Mouse (Mus musculus): ENCODE results near the gene Olfr459.

The Olfr459 gene

GRCm38 (mm10) chr6:41775077-41775476 is at the start of gene Olfr459:
Gene Olfr459 (minus strand): TSS chr6:41775177.
- no peak for DNase-seq

DNA sequence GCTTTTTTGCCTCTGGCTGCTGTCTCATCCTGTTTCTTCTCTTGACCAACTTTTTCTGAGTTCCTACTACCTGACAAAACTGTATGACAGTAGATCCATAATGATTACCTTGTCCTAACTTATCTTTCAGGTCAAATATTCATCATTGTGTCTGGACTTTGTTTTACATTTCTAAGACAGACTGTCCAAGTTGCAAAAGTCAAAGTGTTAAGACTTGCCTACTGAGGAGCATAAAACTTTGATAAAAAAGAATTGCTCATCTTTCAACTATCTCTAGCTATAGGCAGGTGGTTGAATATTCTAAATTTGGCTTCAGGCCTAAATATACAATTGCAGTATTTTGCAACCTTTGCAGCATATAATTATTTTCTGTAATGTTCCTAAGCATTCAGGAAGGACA is 49.1 kb upstream of the Olfr459 start:
- DNase-seq = no peak

DNA sequence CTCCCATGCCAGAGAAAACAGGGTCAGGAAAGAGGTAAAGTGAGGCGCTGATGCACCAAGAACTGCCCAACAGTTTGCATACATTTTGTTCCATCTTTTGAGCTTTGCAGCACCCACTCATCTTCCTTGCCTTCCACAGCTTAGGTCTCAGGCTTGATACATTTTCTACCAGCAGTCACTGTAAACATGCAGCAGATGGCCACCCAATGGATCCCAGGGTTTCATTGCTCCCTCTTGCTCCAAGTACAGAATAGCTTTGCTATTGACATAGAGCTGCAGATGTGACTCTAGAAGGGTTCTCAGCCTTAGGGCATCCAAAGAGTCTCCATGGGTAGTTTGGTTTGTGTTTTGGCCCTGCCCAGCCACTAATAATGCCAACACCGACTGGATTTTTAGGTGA is 11.7 kb upstream of the Olfr459 start:
- no peak for DNase-seq

DNA sequence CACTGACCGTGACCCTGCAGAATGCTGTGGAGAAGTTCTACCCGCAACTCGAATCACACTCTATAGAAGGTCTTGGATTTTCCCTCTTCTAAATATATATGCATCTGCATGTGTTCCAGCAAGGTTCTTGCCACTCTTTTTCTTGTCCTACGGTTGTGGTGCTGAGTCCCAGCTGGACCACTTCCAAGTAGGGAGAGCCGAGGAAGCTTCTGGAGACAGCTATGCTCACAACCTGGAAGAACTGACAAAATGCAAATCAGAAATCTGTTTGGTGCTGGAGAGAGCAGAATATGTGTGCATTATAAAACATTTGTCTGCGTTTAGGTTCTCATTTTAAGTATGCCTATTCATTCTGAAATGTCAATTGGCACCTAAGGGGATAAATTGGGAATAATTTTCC is 744 bp upstream of the Olfr459 start:
- DNase-seq = no peak

GRCm38 (mm10) chr6:41769872-41770271 is 5.1 kb downstream of the Olfr459 start:
- DNase-seq = no peak

DNA sequence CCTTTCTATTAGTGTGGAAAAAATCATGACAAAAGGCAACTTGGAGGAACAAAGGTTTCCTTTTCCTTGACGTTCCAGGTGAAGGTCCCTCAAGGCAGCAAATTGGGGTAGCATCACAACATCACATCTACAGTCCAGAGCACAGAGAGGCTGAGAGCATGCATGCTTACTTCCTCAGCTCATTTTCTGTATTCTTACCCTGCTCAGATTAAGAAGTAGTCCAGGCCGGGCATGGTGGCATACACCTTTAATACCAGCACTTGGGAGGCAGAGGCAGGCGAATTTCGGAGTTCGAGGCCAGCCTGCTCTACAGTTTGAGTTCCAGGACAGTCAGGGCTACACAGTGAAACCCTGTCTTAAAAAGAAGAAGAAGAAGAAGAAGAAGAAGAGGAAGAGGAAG is 10.7 kb downstream of the Olfr459 start:
- DNase-seq = no peak

- DNase-seq = no peak
Observed at GRCm38 (mm10) chr6:41762370-41762757, 12.6 kb downstream of the Olfr459 start.

GRCm38 (mm10) chr6:41761702-41762369 is 13.1 kb downstream of the Olfr459 start:
- DNase-seq = peak; percentile 34

DNA sequence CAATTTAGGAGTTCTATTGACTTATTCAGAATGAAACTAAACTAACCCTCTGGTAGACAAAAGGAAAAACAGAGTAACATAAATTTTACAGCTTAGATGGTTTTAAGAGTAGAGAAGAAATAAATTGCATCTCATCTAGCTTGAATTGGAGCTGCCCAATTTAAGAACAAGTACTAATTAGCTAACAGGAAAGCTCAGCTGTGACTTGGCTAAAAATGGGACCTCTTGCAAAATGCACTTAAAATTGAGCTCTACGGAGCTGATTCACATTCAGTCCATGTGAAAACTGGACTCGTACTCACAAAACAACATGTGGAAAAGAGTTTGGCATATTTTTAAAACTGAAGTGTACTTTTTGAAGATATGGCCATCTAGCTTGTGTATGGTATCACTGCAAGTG is 15.4 kb downstream of the Olfr459 start:
- DNase-seq = no peak

DNA sequence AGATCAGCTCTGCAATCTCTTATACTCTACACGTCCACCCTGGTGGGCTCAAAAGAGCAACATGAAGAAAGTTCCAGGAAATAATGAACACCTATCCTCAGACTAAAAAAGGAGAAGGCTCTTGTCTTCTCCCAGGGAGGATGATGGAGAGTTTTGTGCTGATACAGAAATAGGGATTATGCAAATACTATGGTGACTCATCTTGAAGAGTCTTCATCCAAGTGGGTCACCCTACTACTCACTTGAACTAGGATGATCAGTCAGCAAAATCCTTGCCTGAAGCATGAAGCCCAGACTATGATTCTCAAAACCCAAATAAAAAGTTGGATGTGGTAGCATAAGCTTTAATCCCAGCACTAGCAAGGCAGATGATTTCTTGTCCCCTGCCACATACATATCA is 16.6 kb downstream of the Olfr459 start:
- DNase-seq = no peak

- DNase-seq = no peak
Observed at GRCm38 (mm10) chr6:41757199-41757598, 17.8 kb downstream of the Olfr459 start.

- DNase-seq = no peak
Observed at GRCm38 (mm10) chr6:41754626-41755025, 20.4 kb downstream of the Olfr459 start.

- DNase-seq = no peak
Observed at GRCm38 (mm10) chr6:41744664-41745392, 30.1 kb downstream of the Olfr459 start.

GRCm38 (mm10) chr6:41741101-41741500 is 33.9 kb downstream of the Olfr459 start:
- DNase-seq = no peak

GRCm38 (mm10) chr6:41734719-41735470 is 40.1 kb downstream of the Olfr459 start:
- no peak for DNase-seq

- DNase-seq = no peak
Observed at GRCm38 (mm10) chr6:41727989-41728609, 46.9 kb downstream of the Olfr459 start.

DNA sequence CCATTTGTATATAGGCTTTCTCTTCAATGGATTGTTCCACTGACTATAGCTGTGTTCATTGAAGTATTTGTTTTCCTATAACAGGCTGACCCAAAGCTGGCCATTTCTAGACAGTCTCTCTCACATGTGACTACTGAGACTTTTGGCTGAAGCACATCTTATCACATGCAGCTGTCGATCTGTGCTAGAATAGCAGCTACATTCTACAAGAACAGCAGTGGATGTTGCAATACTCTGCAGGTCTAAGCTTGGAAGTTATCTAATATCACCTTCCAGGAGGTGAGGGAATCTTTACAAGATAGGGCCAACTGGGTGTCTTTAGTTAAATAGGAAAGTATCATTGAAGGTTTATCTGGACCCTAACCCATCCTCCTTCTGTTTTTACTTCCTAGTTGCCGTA is 53.5 kb downstream of the Olfr459 start:
- no peak for DNase-seq

All from kidney, adult 18-20 months (tissue).